Mouse (Mus musculus): ENCODE results near the gene Ptpro.

GRCm38 (mm10) chr6:137512753-137513152, 260.6 kb downstream of the Ptpro start:
- TF ChIP-seq ZC3H11A (IDR thresholded peaks at IDR 0.05; ENCODE audit: borderline replicate concordance, low read depth, low read length) (no peak), CHD2 (IDR thresholded peaks at IDR 0.05; ENCODE audit: low read depth, low read length) (no peak), MAFK (IDR thresholded peaks at IDR 0.05; ENCODE audit: insufficient read depth, low read depth, low read length) (no peak)

Data from ES-E14 (cell line).